Mouse (Mus musculus) cerebellum, adult 9-11 months (tissue): Measurements from ENCODE around the gene Lrrc1.

Source experiments
- DNase-seq: peaks from one replicate; pipeline ENCODE4 v3.0.0; 2022

Lrrc1 gene

GRCm38 (mm10) chr9:77461371-77461915 lies 83.2 kb downstream of the Lrrc1 start:
- DNase-seq, result no peak

GRCm38 (mm10) chr9:77460408-77460807 lies 84.3 kb downstream of the Lrrc1 start:
- DNase-seq, result no peak

GRCm38 (mm10) chr9:77459365-77459764 lies 85.3 kb downstream of the Lrrc1 start:
- DNase-seq, result no peak

GRCm38 (mm10) chr9:77456169-77456826 lies 88.4 kb downstream of the Lrrc1 start:
- DNase-seq, result no peak

GRCm38 (mm10) chr9:77455439-77456168 lies 89.1 kb downstream of the Lrrc1 start:
- DNase-seq, result no peak

- DNase-seq, result no peak
These were observed 92.4 kb downstream of the Lrrc1 start for GRCm38 (mm10) chr9:77452046-77452807.

- no peak for DNase-seq
These were observed 94.2 kb downstream of the Lrrc1 start for GRCm38 (mm10) chr9:77450447-77450846.

GRCm38 (mm10) chr9:77444876-77445275 lies 99.8 kb downstream of the Lrrc1 start:
- no peak for DNase-seq

- no peak for DNase-seq
These were observed 105.3 kb downstream of the Lrrc1 start for GRCm38 (mm10) chr9:77439371-77439770.

GRCm38 (mm10) chr9:77438836-77439271 lies 105.8 kb downstream of the Lrrc1 start:
- no peak for DNase-seq

GRCm38 (mm10) chr9:77437131-77437530 lies 107.5 kb downstream of the Lrrc1 start:
- DNase-seq, result no peak

- no peak for DNase-seq
These were observed 109.7 kb downstream of the Lrrc1 start for GRCm38 (mm10) chr9:77434965-77435364.

GRCm38 (mm10) chr9:77433476-77433875 lies 111.2 kb downstream of the Lrrc1 start:
- DNase-seq, result no peak

GRCm38 (mm10) chr9:77432030-77432429 lies 112.6 kb downstream of the Lrrc1 start:
- no peak for DNase-seq

- DNase-seq, result no peak
These were observed 114.1 kb downstream of the Lrrc1 start for GRCm38 (mm10) chr9:77430413-77431087.

- DNase-seq, result no peak
These were observed 115.2 kb downstream of the Lrrc1 start for GRCm38 (mm10) chr9:77429230-77430015.

- no peak for DNase-seq
These were observed 115.9 kb downstream of the Lrrc1 start for GRCm38 (mm10) chr9:77428748-77429140.

- DNase-seq, result no peak
These were observed 116.4 kb downstream of the Lrrc1 start for GRCm38 (mm10) chr9:77428115-77428747.

- no peak for DNase-seq
These were observed 117.2 kb downstream of the Lrrc1 start for GRCm38 (mm10) chr9:77427292-77428114.

GRCm38 (mm10) chr9:77426110-77426509 lies 118.6 kb downstream of the Lrrc1 start:
- no peak for DNase-seq

GRCm38 (mm10) chr9:77425553-77425952 lies 119.1 kb downstream of the Lrrc1 start:
- no peak for DNase-seq
